Mouse (Mus musculus): ENCODE measurements around the gene Pde4b. TPM values are rescaled to one million over a fixed set of nuclear protein-coding genes. Genes with fewer than 3 reads are reported as not detected.

Gene Pde4b
- polyA plus RNA-seq, 1 experiment from 2014 or later = 43.4 TPM

- Histone ChIP-seq H3K4me3 (ENCODE audit: low read length) (no peak overlapping the region), H3K36me3 (ENCODE audit: control insufficient read depth, insufficient read depth, low read length) (no peaks in the 10 kb centered on the region), H3K4me2 (ENCODE audit: low read length) (no peak overlapping the region), H3K27me3 (replicated peaks; ENCODE audit: control insufficient read depth, insufficient read depth, low read length) (no peaks in the 10 kb centered on the region), H3K27ac (ENCODE audit: low read depth, low read length) (no peak overlapping the region), H3K9ac (ENCODE audit: low read depth, low read length) (no peak overlapping the region), H3K9me3 (ENCODE audit: control insufficient read depth, low read length) (no peaks in the 10 kb centered on the region), H3K4me1 (ENCODE audit: control insufficient read depth, insufficient read depth, low read depth, low read length) (no peaks in the 10 kb centered on the region)
- WGBS = 87% methylated on average over 20 of the region's 20 CpGs
- no peak for ATAC-seq
These were observed 409.2 kb downstream of the Pde4b start for GRCm38 (mm10) chr4:102496269-102497177.

- Histone ChIP-seq H3K4me3 (ENCODE audit: low read length) (no peak overlapping the region), H3K27me3 (replicated peaks; ENCODE audit: control insufficient read depth, insufficient read depth, low read length) (no peaks in the 10 kb centered on the region), H3K9ac (ENCODE audit: low read depth, low read length) (no peak overlapping the region), H3K36me3 (ENCODE audit: control insufficient read depth, insufficient read depth, low read length) (no peaks in the 10 kb centered on the region), H3K4me2 (ENCODE audit: low read length) (no peak overlapping the region), H3K9me3 (ENCODE audit: control insufficient read depth, low read length) (no peaks in the 10 kb centered on the region), H3K27ac (ENCODE audit: low read depth, low read length) (no peak overlapping the region), H3K4me1 (ENCODE audit: control insufficient read depth, insufficient read depth, low read depth, low read length) (no peaks in the 10 kb centered on the region)
- ATAC-seq = no peak
- 79% methylated on average over 3 of the region's 3 CpGs for WGBS
These were observed 409.9 kb downstream of the Pde4b start for GRCm38 (mm10) chr4:102497221-102497620.

- no peak for ATAC-seq
- WGBS = 86% methylated on average over 4 of the region's 4 CpGs
- Histone ChIP-seq H3K9me3 (ENCODE audit: control insufficient read depth, low read length) (no peaks in the 10 kb centered on the region), H3K27me3 (replicated peaks; ENCODE audit: control insufficient read depth, insufficient read depth, low read length) (no peaks in the 10 kb centered on the region), H3K27ac (ENCODE audit: low read depth, low read length) (no peak overlapping the region), H3K9ac (ENCODE audit: low read depth, low read length) (no peak overlapping the region), H3K4me3 (ENCODE audit: low read length) (no peak overlapping the region), H3K4me2 (ENCODE audit: low read length) (no peak overlapping the region), H3K36me3 (ENCODE audit: control insufficient read depth, insufficient read depth, low read length) (no peaks in the 10 kb centered on the region), H3K4me1 (ENCODE audit: control insufficient read depth, insufficient read depth, low read depth, low read length) (no peaks in the 10 kb centered on the region)
These were observed 411.0 kb downstream of the Pde4b start for GRCm38 (mm10) chr4:102498169-102498919.

- Histone ChIP-seq H3K9me3 (ENCODE audit: control insufficient read depth, low read length) (no peaks in the 10 kb centered on the region), H3K36me3 (ENCODE audit: control insufficient read depth, insufficient read depth, low read length) (no peaks in the 10 kb centered on the region), H3K9ac (ENCODE audit: low read depth, low read length) (no peak overlapping the region), H3K4me1 (ENCODE audit: control insufficient read depth, insufficient read depth, low read depth, low read length) (no peaks in the 10 kb centered on the region), H3K4me2 (ENCODE audit: low read length) (no peak overlapping the region), H3K4me3 (ENCODE audit: low read length) (no peak overlapping the region), H3K27ac (ENCODE audit: low read depth, low read length) (no peak overlapping the region), H3K27me3 (replicated peaks; ENCODE audit: control insufficient read depth, insufficient read depth, low read length) (no peaks in the 10 kb centered on the region)
- 93% methylated on average over 1 of the region's 1 CpGs for WGBS
- no peak for ATAC-seq
These were observed 411.6 kb downstream of the Pde4b start for GRCm38 (mm10) chr4:102498920-102499316.

- no peaks in the 10 kb centered on the region for H3K9me3 ChIP-seq (ENCODE audit: control insufficient read depth, low read length)
- H3K27ac ChIP-seq (ENCODE audit: low read depth, low read length) = no peak overlapping the region
- no peak overlapping the region for H3K4me2 ChIP-seq (ENCODE audit: low read length)
- no peaks in the 10 kb centered on the region for H3K27me3 ChIP-seq (replicated peaks; ENCODE audit: control insufficient read depth, insufficient read depth, low read length)
- no peak overlapping the region for H3K4me3 ChIP-seq (ENCODE audit: low read length)
- ATAC-seq = no peak
- H3K9ac ChIP-seq (ENCODE audit: low read depth, low read length) = no peak overlapping the region
- no peaks in the 10 kb centered on the region for H3K36me3 ChIP-seq (ENCODE audit: control insufficient read depth, insufficient read depth, low read length)
- H3K4me1 ChIP-seq (ENCODE audit: control insufficient read depth, insufficient read depth, low read depth, low read length) = peaks cover 3% of the 10 kb centered on the region
- WGBS = 40% methylated on average over 6 of the region's 6 CpGs
These were observed 418.4 kb downstream of the Pde4b start for GRCm38 (mm10) chr4:102505714-102506113.

- 85% methylated on average over 15 of the region's 15 CpGs for WGBS
- Histone ChIP-seq H3K27ac (ENCODE audit: low read depth, low read length) (no peak overlapping the region), H3K27me3 (replicated peaks; ENCODE audit: control insufficient read depth, insufficient read depth, low read length) (no peaks in the 10 kb centered on the region), H3K9ac (ENCODE audit: low read depth, low read length) (no peak overlapping the region), H3K4me1 (ENCODE audit: control insufficient read depth, insufficient read depth, low read depth, low read length) (peaks cover 12% of the 10 kb centered on the region), H3K4me3 (ENCODE audit: low read length) (no peak overlapping the region), H3K36me3 (ENCODE audit: control insufficient read depth, insufficient read depth, low read length) (no peaks in the 10 kb centered on the region), H3K4me2 (ENCODE audit: low read length) (no peak overlapping the region), H3K9me3 (ENCODE audit: control insufficient read depth, low read length) (no peaks in the 10 kb centered on the region)
- no peak for ATAC-seq
These were observed 419.3 kb downstream of the Pde4b start for GRCm38 (mm10) chr4:102506376-102507280.

GRCm38 (mm10) chr4:102507344-102507743 is 420.0 kb downstream of the Pde4b start:
- 85% methylated on average over 9 of the region's 9 CpGs for WGBS
- Histone ChIP-seq H3K9ac (ENCODE audit: low read depth, low read length) (no peak overlapping the region), H3K27me3 (replicated peaks; ENCODE audit: control insufficient read depth, insufficient read depth, low read length) (no peaks in the 10 kb centered on the region), H3K4me2 (ENCODE audit: low read length) (no peak overlapping the region), H3K4me3 (ENCODE audit: low read length) (no peak overlapping the region), H3K27ac (ENCODE audit: low read depth, low read length) (no peak overlapping the region), H3K9me3 (ENCODE audit: control insufficient read depth, low read length) (no peaks in the 10 kb centered on the region), H3K36me3 (ENCODE audit: control insufficient read depth, insufficient read depth, low read length) (no peaks in the 10 kb centered on the region), H3K4me1 (ENCODE audit: control insufficient read depth, insufficient read depth, low read depth, low read length) (peaks cover 15% of the 10 kb centered on the region)
- no peak for ATAC-seq

- Histone ChIP-seq H3K4me1 (ENCODE audit: control insufficient read depth, insufficient read depth, low read depth, low read length) (peaks cover 15% of the 10 kb centered on the region), H3K9ac (ENCODE audit: low read depth, low read length) (no peak overlapping the region), H3K4me3 (ENCODE audit: low read length) (no peak overlapping the region), H3K27me3 (replicated peaks; ENCODE audit: control insufficient read depth, insufficient read depth, low read length) (no peaks in the 10 kb centered on the region), H3K36me3 (ENCODE audit: control insufficient read depth, insufficient read depth, low read length) (no peaks in the 10 kb centered on the region), H3K27ac (ENCODE audit: low read depth, low read length) (no peak overlapping the region), H3K9me3 (ENCODE audit: control insufficient read depth, low read length) (no peaks in the 10 kb centered on the region), H3K4me2 (ENCODE audit: low read length) (no peak overlapping the region)
- ATAC-seq = no peak
- 79% methylated on average over 2 of the region's 2 CpGs for WGBS
These were observed 420.4 kb downstream of the Pde4b start for GRCm38 (mm10) chr4:102507753-102508152.
